Mouse (Mus musculus) heart, embryonic 16.5 days (tissue): ENCODE measurements around the gene Rex1bd. TPM values are rescaled to one million over a fixed set of nuclear protein-coding genes. Genes with fewer than 3 reads are reported as not detected.

Experiments used
- ATAC-seq: fragments of 200-750 bp; cut with Nextera tagmentation; replicated peaks from 2 replicates; pipeline ENCODE4 v1.8.0; 2017; ENCODE audit warnings: moderate number of reproducible peaks; ENCODE audit not compliant: insufficient read depth, low FRiP score; ENCODE audit errors: extremely low read depth
- H3K27ac ChIP-seq: fragments of 300-500 bp; sonication (generic); 2 replicates; pipeline ENCODE4 v1.5.1; 2014; ENCODE audit warnings: mild to moderate bottlenecking, low read length, control low read depth, moderate library complexity
- H3K27me3 ChIP-seq: fragments of 300-500 bp; sonication (generic); 2 replicates; pipeline ENCODE4 v1.6.1; 2014; ENCODE audit warnings: low read length, mixed read lengths; ENCODE audit not compliant: control insufficient read depth, insufficient read depth
- H3K36me3 ChIP-seq: fragments of 300-500 bp; sonication (generic); 2 replicates; pipeline ENCODE4 v1.6.1; 2014; ENCODE audit not compliant: control insufficient read depth, insufficient read depth
- H3K4me1 ChIP-seq: fragments of 300-500 bp; sonication (generic); 2 replicates; pipeline ENCODE4 v1.6.1; 2014; ENCODE audit warnings: low read length, mixed read lengths; ENCODE audit not compliant: control insufficient read depth, insufficient read depth
- H3K4me2 ChIP-seq: fragments of 300-500 bp; sonication (generic); 2 replicates; pipeline ENCODE4 v1.6.1; 2014; ENCODE audit warnings: low read depth, mild to moderate bottlenecking, control low read depth, low read length
- H3K4me3 ChIP-seq: fragments of 300-500 bp; sonication (generic); 2 replicates; pipeline ENCODE4 v1.5.1; 2014; ENCODE audit warnings: mild to moderate bottlenecking, control low read depth, low read length
- H3K9ac ChIP-seq: fragments of 300-500 bp; sonication (generic); 2 replicates; pipeline ENCODE4 v1.6.1; 2014; ENCODE audit warnings: low read length, control low read depth
- H3K9me3 ChIP-seq: fragments of 300-500 bp; sonication (generic); replicated peaks from 2 replicates; pipeline ENCODE4 v1.6.1; 2016; ENCODE audit warnings: low read length; ENCODE audit not compliant: control insufficient read depth
- WGBS: fragments of 180-500 bp; shearing (Covaris S2); extraction: QIAGEN DNeasy Blood & Tissue Kit; methylation state at CpG from one replicate; pipeline ENCODE4 v1.1.7; 2014; 5-methylcytosine and 5-hydroxymethylcytosine counted together
- polyA plus RNA-seq: library from polyadenylated mRNA; unstranded; fragments of >200 nt; fragmentation: Nextera tagmentation; extraction: Ambion mirVana; gene quantifications from 2 replicates; pipeline ENCODE4 v1.2.1, GENCODE M21; 2015

Gene Rex1bd
- polyA plus RNA-seq, 1 experiment from 2014 or later: 122 TPM

DNA sequence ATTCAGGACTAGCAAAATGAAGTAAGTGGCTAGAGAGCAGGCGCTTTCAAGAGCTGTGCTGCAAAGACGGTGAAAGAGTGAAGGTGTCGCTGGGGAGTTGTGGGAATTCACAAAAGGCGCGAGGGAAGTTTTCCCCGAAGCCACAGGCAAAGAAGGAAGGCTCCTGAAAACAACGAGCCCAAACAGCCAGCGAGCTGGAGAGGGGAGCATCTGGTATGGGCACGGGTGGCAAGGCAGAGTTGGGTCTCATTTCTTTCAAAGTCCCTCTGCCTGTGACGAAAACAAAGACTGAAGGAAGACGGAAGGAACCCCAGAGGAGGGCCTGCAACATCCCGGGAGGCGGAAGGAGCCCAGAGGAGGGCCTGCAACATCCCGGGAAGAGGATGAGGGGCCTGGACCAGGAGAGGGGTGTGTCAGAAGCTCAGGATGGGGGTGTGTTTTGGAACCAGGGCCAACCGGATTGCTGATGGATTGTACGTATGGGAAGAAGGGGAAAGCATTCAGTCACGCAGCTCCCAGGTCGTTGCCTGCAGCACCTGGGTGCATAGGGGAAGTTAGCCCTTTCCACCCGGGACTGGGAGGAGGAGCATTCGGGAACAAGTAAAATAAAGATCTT lies 15.6 kb downstream of the Rex1bd start:
- WGBS: 7% methylated on average over 20 of the region's 20 CpGs
- H3K9ac ChIP-seq: no peak overlapping the region
- no peaks in the 10 kb centered on the region for H3K9me3 ChIP-seq
- H3K36me3 ChIP-seq: no peaks in the 10 kb centered on the region
- peaks cover 95% of the 10 kb centered on the region for H3K27me3 ChIP-seq
- no peak overlapping the region for H3K27ac ChIP-seq
- H3K4me1 ChIP-seq: peaks cover 32% of the 10 kb centered on the region
- no peak overlapping the region for H3K4me3 ChIP-seq
- no peak overlapping the region for H3K4me2 ChIP-seq
- ATAC-seq: no peak

DNA sequence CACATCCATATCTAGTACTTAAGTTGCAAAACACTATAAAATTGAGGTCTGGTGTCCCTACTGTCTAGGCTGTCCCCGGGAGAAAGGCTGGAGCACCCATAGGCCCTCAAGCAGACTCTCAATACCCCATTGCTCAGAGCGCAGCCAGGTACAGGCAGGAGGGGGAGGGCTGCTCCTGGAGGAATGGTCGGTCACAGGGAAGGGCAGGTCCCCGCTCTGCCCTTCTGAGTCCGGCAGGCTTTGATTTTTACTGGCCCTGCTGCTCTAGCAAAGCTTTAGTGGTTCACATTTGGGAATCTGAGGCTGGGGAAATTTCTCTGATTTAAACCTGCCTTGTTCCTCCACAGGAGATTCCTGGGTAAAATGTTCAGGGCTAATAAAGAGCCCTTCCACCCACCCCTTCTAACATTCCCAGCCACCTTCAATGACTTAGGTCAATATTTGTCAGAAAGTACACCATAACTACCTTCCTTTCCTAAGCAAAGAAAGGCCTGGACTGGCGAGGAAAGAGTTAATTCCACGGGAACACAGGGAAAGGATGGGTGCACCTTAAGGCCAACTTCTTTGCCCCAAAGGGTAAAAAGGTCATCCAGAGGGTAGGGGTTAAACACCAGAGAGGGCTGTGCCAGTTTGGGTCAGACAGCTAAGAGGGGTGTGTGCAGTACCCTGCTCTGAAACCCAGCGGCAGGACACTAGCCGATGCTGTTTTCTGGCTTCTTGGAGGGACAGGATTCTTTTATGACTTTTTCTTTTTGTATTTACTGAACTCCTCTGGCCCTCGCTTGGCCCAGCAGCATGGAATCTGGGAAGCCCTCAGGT lies 16.3 kb downstream of the Rex1bd start:
- Histone ChIP-seq H3K4me2 (no peak overlapping the region), H3K4me1 (peaks cover 32% of the 10 kb centered on the region), H3K27ac (no peak overlapping the region), H3K9ac (no peak overlapping the region), H3K4me3 (no peak overlapping the region), H3K9me3 (no peaks in the 10 kb centered on the region), H3K27me3 (peaks cover 95% of the 10 kb centered on the region), H3K36me3 (no peaks in the 10 kb centered on the region)
- 23% methylated on average over 10 of the region's 10 CpGs for WGBS
- no peak for ATAC-seq

DNA sequence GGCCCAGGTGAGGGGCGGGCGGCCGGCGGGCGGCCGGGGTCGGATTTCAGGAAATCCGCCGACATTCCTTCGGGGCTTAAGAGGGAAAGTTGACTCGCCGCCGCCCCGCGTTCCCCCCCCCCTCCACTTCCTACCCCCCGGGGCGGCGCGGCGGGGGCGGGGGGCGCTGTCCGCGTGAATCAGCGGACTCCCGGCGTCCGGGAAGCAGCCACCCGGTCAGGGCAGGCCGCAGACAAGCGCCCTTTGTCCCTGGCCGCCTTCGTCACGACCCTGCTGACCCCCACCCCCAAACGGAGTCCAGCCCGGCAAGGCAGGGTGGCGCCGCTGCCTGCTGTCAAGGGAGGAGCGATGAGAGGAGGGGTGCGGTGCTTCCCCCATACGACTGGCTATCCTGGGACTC lies 17.0 kb downstream of the Rex1bd start:
- no peaks in the 10 kb centered on the region for H3K9me3 ChIP-seq
- peak overlapping the region; percentile 42 for H3K4me3 ChIP-seq
- ATAC-seq: no peak
- H3K9ac ChIP-seq: peak overlapping the region; percentile 45; the same call in 1 of the 2 replicates
- H3K27me3 ChIP-seq: peaks cover 95% of the 10 kb centered on the region
- 2% methylated on average over 36 of the region's 41 CpGs for WGBS
- peaks cover 32% of the 10 kb centered on the region for H3K4me1 ChIP-seq
- H3K4me2 ChIP-seq: peak overlapping the region; percentile 65
- no peaks in the 10 kb centered on the region for H3K36me3 ChIP-seq
- H3K27ac ChIP-seq: no peak overlapping the region

DNA sequence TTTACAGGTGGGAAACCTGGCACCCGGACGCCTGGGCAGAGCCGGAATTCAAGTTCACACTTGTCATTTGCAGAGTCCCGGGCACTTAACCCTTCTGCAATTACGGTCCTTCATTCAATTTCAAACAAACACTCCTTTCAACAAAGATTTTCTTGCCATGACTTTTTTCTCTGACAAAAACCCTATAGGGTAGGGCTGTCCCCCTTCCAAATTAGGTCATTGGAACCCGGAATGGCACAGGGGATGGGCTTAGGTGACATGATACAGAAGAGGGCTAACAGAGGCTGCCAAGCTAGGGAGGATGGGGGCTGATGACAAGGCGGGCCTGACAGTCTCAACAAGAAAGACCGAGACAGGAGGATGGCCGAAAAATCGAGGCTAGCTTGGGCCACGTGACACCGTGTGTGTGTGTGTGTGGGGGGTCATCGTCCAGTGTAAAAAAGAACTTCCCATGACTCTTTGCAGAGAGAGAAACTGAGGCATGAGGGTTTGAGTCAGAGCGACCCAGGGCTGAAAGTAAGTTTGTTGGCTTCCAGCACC lies 17.6 kb downstream of the Rex1bd start:
- no peak overlapping the region for H3K27ac ChIP-seq
- no peaks in the 10 kb centered on the region for H3K9me3 ChIP-seq
- WGBS: 3% methylated on average over 14 of the region's 14 CpGs
- H3K4me3 ChIP-seq: peak overlapping the region; percentile 44
- H3K4me2 ChIP-seq: peak overlapping the region; percentile 65
- H3K9ac ChIP-seq: peak overlapping the region; percentile 45; the same call in 1 of the 2 replicates
- no peak for ATAC-seq
- H3K36me3 ChIP-seq: no peaks in the 10 kb centered on the region
- H3K4me1 ChIP-seq: peaks cover 32% of the 10 kb centered on the region
- peaks cover 94% of the 10 kb centered on the region for H3K27me3 ChIP-seq

DNA sequence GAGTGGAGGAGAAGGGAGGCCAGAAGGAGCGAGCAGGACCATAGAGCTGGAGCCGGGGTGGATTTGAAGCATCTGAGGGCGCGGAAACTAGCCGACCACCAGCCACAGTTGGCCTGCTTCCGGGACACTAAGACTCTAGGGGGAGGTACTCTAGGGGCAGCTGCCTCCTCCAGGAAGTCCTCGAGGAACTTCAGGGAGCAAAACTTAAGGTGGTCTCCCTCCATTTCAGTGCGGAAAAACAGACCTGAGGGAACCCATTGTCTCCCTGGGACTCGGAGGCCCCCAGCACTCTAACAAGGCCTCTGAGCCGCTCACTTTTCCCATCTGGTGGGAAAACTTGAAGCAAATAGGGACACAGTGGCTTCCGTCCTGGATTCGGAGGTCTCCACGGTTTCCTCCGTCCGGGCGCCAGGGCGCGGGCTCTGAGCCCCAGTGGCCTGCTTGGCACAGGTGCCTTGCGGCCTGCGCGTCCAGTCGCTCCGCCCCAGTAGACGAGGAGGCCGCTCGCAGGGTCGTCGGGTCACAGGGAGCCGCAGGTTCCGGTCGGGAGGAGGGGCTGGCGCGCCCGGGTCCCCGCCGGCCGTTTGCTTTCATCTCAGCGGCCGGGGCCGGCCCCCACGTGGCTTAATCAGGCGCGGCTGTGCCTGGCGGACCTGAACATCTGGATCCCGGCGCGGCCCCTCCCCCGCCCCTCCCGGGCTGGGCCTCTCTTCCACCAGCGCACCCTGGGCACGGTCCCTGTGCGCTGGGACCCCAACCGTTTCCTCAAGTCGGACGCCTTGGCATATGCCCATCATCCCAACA lies 18.4 kb downstream of the Rex1bd start:
- Histone ChIP-seq H3K9ac (0 out of 2 replicates have a peak overlapping the region, but pooled peaks have one; percentile 24), H3K9me3 (no peaks in the 10 kb centered on the region), H3K4me2 (peak overlapping the region; percentile 61), H3K4me3 (peak overlapping the region; percentile 44), H3K27ac (no peak overlapping the region), H3K4me1 (peaks cover 24% of the 10 kb centered on the region), H3K27me3 (peaks cover 90% of the 10 kb centered on the region), H3K36me3 (no peaks in the 10 kb centered on the region)
- no peak for ATAC-seq
- WGBS: 4% methylated on average over 55 of the region's 55 CpGs

DNA sequence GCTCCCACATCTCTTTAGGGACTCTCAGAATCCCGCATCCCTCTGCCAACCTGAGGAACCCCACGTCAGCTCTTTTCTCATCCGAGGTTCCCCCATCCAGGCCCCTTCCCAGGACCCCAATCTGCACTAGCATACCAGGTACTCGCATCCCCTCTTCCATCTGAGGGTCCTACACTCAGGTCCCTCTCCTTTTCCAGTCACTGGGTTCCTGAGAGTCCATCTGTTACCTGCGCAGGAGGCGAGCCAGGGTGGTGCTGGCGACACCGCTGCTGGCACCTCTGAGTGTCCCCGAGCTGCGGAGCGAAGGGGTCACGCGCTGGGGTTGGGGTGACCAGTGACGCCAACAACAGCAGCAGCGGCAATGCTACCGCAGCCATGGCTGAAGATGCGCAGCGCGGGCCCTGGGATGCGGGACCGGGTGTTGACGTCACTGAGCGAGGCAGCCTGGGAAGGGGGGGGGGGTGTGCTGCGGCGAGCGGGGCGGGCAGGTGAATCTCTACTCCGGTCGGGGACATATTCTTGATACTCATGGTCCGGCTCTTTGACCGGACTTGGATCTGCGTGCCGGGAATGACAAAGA lies 19.5 kb downstream of the Rex1bd start, which contains the start of gene Tmem59l:
Tmem59l (minus strand) TSS at position 418 of the 580 bp plus-strand sequence.
- H3K4me1 ChIP-seq: peaks cover 16% of the 10 kb centered on the region
- no peak within 1 kb of the TSS for H3K27ac ChIP-seq
- no peak for ATAC-seq
- H3K9me3 ChIP-seq: no peaks in the 10 kb centered on the region
- H3K9ac ChIP-seq: 0 out of 2 replicates have a peak within 1 kb of the TSS, but pooled peaks have one; percentile 24
- H3K4me2 ChIP-seq: peak within 1 kb of the TSS; percentile 61
- H3K36me3 ChIP-seq: no peaks in the 10 kb centered on the region
- 5% methylated on average over 33 of the region's 33 CpGs for WGBS
- H3K27me3 ChIP-seq: peaks cover 86% of the 10 kb centered on the region
- peak within 1 kb of the TSS; percentile 44 for H3K4me3 ChIP-seq

DNA sequence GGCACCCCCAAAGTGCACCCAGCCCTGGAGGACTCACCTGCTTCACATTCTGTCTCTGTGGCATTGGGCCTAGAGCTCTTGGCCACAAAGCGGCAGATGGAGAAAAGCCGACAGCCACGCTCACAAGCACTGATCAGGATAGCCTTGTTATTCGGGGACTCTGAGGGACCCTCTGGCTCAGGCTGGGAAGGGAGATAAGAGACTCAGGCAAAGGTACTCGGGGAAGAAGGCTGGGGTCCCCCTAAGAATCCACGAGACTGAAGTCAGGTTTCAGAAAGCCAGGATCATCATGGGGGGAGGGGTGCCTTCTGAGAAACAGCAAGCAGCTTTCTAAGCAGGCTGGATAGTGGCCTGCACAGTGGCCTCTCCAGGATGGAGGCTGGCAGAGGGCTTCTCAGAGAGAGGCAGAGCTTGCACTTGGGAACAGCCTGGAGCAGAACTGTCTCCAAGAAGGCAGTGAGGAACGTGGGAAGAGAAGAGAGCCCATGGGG lies 20.3 kb downstream of the Rex1bd start:
- no peak overlapping the region for H3K4me2 ChIP-seq
- H3K27me3 ChIP-seq: peaks cover 84% of the 10 kb centered on the region
- 44% methylated on average over 7 of the region's 7 CpGs for WGBS
- H3K4me3 ChIP-seq: no peak overlapping the region
- H3K36me3 ChIP-seq: no peaks in the 10 kb centered on the region
- no peaks in the 10 kb centered on the region for H3K9me3 ChIP-seq
- no peak overlapping the region for H3K9ac ChIP-seq
- H3K4me1 ChIP-seq: peaks cover 16% of the 10 kb centered on the region
- no peak overlapping the region for H3K27ac ChIP-seq
- ATAC-seq: no peak

DNA sequence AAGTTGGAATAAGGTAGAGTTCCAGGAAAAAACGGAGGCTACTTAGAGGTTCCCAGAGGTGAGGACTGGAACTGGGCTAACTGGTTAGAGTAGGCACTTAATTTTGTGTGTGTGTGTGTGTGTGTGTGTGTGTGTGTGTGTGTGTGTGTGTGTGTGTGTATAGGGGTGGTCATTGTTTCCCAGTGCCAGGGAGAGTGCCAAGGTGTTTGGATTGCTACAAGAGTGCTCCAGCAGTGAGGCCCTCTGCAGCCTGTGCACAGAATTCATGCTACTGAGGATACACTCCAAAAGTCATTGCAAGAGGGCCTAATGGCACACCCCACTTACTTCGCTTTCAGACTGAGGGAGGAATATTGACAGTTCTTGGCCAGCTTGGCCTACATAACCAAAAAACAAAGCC lies 23.6 kb downstream of the Rex1bd start:
- 54% methylated on average over 2 of the region's 2 CpGs for WGBS

More for the DNA sequence above, 23.6 kb downstream of the Rex1bd start:
- no peak overlapping the region for H3K4me2 ChIP-seq
- H3K4me3 ChIP-seq: no peak overlapping the region
- H3K27ac ChIP-seq: no peak overlapping the region
- peaks cover 51% of the 10 kb centered on the region for H3K27me3 ChIP-seq
- H3K9ac ChIP-seq: no peak overlapping the region
- no peaks in the 10 kb centered on the region; the same call in 1 of the 2 replicates for H3K4me1 ChIP-seq
- H3K36me3 ChIP-seq: no peaks in the 10 kb centered on the region
- no peak for ATAC-seq
- no peaks in the 10 kb centered on the region for H3K9me3 ChIP-seq
